Mouse (Mus musculus): Measurements from ENCODE around the gene Ddx5. TPM values are rescaled to one million over a fixed set of nuclear protein-coding genes. Genes with fewer than 3 reads are reported as not detected.
"Not testable (repeated sequence)": the region's sequence is repeated elsewhere in the genome, so short reads cannot be mapped to it uniquely, and the experiment has no call there.

Ddx5 gene
- 755 and 762 TPM in 2 replicates for total RNA-seq (2021)
- long read RNA-seq, experiment 1, transcript Ddx5-208 (12 exons, 3,593 nt) = minor isoform, 178 of 1,106 reads
- long read RNA-seq, experiment 1, transcript Ddx5-201 (13 exons, 3,559 nt) = major isoform, 570 of 1,106 reads
- long read RNA-seq, experiment 1, partial matches to known transcripts = 71 of 1,106 reads
- long read RNA-seq, experiment 1, other reads (novel, unspliced or antisense) = 287 of 1,106 reads
- long read RNA-seq, experiment 2, transcript Ddx5-201 (13 exons, 3,559 nt) = major isoform, 290 of 771 reads
- long read RNA-seq, experiment 2, transcript Ddx5-208 (12 exons, 3,593 nt) = minor isoform, 187 of 771 reads
- long read RNA-seq, experiment 2, partial matches to known transcripts = 48 of 771 reads
- long read RNA-seq, experiment 2, other reads (novel, unspliced or antisense) = 246 of 771 reads

DNA sequence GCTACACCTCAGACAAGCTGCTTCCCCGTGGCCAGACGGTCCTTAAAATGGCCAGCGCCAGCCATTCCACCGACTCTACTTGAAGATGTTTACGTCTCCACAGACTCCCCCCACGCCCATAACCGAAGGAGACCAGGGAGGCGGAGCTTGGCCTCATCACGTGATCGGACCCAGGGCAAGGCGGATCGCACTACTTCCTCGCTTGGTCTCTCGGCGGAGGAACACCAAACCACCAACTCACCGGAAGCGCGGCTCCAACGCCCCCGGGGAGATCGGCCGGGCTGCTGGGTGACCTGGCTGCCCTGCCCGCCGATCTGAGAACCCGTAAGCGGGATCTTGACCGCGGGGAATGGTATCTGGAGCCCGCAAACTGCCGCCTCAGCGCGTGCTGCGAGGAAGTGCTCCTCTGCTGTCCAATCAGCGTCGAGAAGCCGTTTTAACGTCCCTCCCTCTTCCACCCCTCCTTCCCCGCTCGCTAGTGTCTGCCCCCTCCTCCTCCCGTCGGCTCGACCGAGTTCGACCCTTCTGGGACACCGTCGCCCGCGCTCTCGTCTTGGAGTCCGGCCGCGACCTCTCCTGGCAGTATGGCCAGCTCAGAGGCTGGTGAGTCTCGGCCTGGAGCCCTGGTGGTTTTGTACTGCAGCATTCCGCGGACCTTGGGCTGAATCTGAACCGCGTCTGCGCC, at the start of gene Ddx5, which contains the start of gene Cep95:
Gene Ddx5 (minus strand): TSS at position 411 of the 685 bp plus-strand sequence.
Gene Cep95 (plus strand): TSS at position 478 of the 685 bp plus-strand sequence.
- DNase-seq = peak; percentile 98

DNA sequence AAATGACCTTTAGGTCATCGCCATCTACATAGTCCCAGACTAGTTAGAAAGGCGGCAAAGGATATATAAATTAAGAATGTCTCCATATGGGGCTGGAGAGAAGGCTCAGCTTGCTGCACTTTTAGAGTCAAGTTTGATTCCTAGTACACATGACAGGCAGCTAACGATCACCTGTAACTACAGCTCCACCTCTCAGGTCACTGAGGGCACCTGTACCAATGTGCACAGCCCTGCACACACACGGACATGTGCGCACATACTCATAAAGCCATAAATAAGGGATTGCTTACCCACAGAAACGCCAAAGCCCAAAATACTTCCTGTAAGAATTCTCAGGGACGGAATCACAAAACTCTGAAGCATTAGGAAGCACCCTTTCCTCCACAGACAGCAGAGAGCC, 39.1 kb upstream of the Ddx5 start:
- no peak for DNase-seq

DNA sequence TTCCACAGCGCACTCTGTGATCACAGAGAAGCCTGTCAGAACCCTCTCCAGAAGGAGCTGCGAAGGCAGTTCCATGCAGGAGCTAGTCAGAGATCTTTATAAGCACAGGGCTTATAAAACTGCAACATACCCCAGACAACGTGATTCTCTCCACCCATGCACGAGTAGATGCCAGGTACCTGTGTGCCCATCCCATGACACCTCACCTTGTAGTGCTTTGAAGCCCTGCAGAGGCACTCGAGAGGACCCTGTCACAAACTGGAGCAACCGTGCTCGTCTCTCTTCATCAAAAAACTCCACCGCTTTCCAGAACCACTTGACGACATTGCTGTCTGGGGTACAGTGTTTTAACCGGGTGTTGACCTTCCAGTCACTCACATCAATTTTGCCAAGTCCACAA, 35.4 kb upstream of the Ddx5 start:
- DNase-seq = no peak

DNA sequence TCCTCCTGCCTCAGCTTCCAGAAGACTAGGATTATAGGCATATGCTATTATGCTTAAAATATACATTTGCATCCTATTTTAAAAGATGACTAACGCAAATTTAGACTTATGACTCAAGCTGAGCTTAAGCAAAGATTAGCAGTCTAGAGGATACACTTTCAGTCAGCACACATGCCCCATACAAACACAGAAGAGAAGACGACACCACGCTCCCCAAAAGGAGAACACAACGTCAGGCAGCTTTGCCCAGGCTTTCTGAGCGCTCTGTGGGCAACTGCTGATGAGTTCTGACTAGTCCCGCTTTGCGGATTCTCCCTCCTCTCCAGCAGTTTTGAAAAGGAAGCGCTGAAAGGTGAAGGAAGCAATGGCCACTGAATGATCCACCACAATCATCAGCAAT, 34.8 kb upstream of the Ddx5 start:
- DNase-seq = no peak

DNA sequence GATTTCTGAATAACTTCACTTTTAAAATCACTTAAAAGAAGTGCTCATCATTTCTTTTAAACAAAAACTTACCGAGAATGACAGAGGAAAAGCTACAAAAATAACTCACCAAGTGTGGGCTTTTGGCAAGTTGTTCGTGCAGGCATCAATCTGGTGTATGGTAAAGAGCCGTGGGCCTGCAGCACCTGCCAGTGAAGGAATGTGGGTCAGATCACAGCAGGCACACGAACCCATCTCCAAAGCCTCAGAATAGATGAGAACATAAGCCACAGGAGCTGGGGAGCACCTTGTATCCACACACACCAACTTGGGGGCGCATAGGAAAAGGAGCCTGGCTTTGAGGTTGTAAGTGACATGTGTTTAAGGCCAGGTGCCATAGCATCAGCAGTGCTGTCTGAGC, 33.9 kb upstream of the Ddx5 start:
- DNase-seq = no peak

DNA sequence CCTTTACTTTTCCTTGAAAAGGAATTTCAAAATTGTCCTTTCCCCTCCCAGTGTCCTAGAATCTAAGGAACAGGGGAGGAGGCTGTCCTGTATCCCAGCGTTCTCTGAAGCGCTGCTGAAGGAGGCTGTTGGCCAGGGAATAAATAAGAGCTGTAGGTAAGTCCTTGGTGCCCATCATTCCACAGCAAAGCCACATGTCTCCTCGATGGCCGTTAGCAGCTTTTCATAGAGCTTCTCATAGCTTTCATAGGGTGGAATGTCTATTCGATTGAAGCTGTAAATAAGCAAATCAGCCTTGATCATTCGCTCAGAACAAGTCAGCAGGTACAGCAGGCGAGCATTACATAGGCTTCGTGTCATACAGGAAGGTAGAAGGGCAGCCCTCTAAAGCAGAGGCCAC, 33.5 kb upstream of the Ddx5 start:
- DNase-seq = no peak

DNA sequence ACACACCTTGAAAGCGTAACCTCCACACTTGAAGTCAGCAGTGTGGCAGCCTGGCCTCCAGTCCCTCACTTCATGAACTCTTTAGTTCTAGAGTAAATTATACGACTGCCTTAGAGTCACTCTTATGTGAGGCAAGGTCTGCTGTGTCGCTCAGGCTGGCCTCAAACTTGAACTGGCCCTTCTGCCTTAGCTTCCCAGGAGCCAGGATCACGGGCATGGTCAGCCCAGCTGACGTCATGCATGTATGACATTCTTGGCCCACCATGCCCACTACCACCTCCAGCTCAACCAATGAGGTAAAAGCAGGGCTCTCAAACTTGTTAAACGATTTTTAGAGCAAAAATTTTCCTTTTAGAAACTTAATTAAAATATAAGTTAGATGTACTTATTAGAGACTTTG, 32.4 kb upstream of the Ddx5 start:
- no peak for DNase-seq

DNA sequence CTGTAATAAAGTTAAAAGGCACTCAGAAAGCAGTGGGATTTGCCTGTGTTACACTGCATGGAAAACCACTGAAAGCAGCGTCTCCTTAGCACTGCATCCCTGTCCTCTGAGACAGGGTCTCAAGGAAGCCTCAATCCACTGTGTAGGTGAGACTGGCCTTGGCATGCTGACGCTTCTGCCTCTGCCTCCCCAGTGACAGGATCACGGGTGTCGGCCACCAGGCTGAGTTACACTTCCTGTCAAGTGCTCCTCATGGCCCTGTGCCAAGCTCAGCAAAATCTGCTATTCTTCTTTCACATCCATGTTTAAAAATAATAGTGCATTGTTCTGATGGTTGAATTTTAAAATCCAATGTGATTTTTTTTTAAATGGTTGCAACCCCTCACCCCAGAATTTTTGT, 32.0 kb upstream of the Ddx5 start:
- DNase-seq = peak; percentile 68

DNA sequence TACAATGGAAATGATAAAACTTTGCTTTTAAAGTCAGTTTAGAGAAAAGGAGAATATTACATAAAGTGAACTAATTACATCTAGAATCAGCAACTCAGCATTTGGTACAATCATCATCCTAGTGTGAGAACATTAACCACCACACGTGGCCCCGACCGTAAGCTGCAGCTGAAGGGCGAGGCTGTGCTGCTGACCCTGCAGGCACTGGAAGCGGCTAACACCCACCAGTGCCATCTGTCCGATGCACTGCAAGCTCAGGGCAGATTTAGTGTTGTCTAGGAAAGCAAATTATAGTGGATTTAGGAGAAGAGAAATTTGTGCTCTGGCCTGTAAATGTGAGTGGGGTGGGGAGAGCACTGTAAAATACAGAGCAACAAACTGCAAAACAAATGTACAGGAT, 31.3 kb upstream of the Ddx5 start:
- DNase-seq = no peak

DNA sequence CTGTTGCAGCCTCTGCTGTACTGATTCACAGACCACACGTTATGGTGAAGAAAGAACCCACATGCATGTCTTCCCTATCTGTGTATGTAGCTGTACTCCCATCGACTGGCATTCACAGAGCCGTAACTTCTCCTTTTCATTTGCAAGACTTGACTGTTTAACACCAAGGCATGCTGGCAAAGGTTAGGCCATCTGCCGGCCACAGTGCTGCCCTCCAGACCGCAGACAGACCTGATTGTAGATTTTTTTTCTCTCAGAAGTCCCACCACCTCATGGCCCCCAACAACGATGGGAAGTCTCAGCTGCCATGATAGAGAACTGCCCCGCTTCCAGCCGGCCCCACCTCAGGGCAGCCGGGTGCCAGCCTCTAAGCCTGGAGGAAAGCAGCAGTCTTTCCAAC, 30.6 kb upstream of the Ddx5 start:
- no peak for DNase-seq

DNA sequence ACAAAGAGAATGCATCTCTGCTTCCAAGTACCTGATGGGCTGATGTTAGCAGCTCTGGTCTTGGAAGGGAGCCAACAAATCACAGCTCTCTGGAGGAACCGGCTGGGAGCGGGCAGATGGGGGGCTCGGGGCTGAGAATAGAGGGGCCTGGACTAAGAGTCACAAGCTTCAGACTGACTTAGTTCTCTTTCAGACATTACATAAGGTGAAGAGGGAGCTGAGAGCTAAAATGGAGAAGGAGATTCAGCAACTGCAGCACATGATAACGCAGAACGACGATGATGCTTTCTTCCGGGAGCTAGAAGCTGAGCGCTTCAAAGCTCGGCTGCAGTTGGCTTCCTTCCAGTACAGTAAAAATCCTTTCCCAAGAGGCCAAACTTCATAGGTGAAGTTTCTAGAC, 29.4 kb upstream of the Ddx5 start:
- peak; percentile 34 for DNase-seq

DNA sequence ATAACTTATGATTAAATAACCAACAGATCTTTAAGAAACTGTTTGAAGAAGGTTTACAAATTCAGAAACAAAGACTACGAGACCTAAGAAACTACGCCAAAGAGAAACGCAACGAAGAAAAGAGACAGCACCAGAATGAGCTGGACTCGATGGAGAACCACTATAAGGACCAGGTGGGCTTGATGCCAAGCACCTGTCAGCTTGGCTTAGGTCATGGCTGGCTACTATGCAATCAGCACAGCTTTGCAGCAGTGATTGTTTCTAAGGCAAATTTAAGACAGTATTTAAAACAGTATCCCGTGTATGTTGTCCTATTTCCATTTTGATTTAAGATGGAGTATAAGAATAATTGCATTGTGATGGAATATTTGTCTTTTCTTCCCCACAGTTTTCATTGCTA, 28.8 kb upstream of the Ddx5 start:
- DNase-seq = no peak

DNA sequence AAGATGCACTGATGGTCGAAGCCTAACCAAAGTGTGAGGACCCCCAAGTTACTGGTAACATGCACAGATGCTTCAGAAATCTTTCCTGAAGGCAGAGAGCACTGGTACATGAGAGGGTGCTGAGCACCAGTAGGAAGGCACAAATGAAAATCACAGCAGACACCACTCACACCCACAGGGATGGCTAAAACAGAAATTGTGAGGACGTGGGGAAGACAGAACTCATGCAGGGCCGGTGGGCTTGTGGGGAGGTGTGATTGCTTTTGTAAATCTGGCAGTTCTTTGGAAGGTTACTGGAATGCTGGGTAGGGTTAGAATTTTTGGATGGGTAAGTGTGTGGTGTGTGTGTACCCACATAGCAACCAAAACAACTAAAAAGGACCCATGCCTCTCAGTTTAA, 28.2 kb upstream of the Ddx5 start:
- no peak for DNase-seq

DNA sequence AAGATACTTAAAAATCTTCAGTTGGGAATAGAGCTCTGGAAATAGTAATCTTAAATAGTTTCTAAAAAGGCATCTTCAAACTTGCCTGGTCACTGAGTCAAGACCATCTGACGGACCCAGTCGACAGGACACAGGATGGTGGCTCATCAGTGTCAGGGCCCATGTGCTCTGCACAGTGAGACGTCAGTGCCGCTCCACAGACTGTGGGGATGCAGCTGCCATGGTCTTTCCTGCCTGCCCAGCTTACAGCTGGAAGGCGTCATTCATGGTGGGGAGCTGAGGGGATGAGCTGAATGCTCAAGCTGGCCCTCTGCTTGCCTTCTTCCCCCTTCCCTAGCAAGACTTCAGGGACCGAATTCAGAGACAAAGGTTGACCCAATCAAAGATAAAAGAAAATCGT, 27.3 kb upstream of the Ddx5 start:
- DNase-seq = no peak

DNA sequence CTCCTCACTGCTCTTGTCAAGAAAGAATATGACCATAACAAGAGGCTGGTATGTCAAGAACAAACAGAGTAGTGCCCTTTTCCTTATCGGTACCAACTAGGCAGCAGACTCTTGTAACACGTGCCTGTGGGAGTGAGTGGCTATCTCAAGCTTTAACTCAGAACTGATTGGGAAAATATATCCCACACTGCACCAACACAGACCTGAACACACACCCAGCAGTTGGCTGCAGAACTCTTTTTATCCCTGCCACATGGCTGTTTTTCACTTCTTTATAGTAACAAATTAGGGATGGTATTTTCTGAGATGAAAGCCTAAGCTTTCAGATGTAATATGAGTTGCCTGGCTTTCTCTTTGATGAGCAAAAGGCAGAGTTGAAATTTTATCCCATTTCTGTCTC, 26.8 kb upstream of the Ddx5 start:
- DNase-seq = no peak

DNA sequence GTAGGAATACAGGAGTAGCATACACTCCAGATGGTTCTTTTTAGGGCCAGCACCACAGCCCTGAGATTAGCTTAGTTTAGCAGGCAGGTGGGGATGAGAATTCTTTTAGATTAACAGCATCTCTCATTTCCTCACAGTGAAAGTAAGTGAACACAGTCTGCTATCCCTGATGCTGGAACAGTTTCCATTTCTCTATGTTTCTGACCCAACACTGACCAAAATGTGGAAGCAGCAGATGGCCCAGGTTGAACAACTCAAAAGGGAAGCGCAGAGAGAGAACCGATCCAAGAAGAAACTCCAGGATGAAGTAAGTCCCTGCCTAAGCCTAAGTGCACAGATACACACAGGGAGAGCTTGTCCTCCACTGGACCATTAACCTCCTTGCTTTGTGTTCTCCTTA, 26.3 kb upstream of the Ddx5 start:
- no peak for DNase-seq

DNA sequence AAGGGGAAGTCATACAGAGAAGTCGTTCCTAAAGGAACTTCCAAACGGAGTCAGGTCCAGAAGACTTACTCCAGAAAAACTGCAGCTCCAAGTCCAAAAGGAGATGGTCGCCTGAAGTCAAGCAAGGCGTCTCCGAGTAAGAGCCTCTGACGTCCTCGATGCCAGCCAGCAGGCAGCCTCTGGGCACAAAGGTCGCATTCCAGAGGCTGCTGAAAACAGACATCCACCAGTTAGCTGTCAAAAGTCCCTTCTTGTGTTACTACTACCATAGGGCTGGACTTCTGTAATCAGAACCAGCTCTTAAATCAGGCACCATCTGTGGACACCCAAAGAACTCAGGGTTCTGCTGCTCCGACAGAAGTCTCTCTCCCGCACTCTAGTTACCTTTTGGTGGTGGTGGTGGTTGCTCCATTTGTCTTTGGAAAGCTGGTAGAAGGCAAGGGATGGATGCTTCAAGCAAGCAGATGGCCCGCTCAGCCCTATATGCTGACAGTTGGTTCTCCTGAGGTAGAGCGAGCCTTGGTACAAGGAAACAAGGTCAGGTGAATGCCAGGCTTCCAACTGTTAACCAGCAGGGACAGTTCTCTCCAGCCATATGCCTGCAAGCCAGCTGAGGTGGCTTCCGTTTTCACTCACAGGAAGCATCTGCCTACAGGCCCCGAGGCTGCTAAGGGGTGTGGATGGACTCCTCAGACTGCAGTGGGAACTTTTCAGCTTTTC, 25.8 kb upstream of the Ddx5 start:
- no peak for DNase-seq

DNA sequence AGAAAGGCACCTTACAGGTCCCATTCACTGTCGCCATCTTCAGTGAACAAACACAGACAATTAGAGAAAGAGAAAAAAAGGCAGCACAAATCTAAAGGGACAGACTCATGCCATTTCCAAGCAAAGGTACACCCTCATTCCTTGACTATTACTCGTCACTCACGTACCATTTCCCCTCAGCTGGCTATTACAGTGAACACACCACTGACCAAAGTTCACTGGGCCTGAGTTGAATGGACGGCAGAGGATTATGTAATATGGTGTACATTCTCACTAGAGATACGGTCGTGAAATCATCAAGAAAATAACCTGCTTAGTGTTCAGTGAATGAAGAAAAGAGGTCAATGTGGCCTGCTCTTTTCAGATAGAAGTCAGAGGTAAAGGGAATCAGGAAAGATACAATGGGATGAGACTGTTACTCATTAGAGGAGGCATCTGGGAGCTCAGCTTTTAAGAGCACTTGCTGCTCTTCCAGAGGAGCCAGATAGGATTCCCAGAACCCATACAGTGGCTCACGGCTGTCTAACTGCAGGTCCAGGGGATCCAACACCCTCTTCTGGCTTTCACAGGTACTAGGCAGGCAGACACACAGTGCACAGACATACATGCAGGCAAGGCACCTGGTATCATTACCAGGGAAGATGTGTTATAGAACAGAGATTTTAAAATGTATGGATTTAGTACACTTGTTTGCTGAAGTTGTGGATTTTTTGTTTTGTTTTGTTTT, 23.6 kb upstream of the Ddx5 start:
- DNase-seq = no peak

DNA sequence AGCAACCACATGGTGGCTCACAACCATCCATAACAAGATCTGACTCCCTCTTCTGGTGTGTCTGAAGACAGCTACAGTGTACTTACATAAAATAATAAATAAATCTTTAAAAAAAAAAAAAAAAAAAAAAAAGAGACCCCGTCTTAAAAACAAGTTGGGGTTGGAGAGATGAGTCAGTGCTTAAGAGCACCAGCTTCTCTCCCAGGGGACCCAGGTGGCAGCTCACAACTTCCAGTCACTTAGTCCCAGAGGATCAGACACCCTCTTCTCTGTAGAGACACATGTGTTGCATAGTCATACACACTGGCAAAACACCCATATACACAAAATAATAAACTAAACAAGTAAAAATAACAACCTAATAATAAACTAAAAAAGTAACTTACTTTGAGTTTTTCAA, 18.5 kb upstream of the Ddx5 start:
- DNase-seq = not testable (repeated sequence)

DNA sequence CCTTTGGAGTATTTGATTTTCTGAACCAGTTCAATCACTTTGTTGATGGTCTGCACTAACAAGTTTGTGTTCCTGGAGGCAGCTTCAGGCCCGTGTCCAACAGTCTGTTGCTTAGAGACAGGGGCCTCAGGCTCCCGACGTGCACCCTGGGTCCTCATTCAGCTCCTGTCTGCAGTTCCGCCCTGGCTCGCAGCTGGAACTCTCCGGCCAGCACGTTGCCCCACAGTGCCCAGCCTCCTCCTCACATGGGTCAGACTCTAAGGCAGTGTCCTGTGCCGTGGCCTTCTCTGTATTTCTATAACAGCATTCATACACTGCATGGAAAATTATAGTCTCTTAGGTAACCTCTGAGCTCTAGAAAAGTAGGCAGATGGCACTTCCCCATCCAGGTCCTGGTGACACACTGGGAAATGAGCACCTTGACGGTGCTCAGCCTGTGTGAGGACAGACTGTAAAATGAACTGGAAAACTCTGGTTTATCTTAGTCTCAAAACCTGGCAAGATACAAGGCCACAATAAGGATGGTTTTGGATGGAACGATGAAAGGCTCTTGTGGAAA, 13.2 kb upstream of the Ddx5 start:
- no peak for DNase-seq

DNA sequence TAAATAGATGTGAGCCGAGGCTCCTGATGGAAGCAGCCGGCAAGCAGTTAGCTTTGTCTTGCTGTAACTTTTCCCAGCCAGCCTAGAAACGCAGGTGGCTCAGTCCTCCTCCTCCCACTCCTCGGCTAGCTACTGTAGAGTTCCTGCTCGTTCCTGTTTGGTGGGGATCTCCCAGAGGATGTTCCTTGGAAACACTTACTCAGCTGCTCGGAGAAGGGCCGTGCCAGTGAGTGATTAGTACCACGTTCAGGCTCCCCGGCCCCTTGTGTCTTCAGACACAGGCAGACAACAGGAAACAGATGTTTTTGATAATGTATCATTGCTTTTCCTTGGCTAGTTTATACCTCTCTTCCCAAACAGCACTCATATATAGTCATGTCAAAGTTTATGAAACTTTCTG, 6.7 kb upstream of the Ddx5 start:
- DNase-seq = no peak

DNA sequence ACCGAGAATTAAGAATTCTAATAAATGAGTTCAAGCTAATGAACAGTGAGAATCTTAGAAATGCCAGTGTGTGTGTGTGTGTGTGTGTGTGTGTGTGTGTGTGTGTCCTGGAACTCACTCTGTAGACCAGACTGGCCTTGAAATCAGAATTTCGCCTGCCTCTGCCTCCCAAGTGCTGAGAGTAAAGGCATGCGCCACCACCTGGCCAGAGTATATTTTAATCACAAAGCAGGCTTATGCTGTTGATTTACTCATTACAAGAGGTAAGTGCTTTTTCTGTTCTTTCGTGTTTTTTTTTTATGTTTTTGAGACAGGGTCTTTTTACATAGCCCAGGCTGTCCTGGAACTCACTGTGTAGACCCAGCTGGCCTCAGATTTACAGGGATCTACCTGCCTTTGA, 4.9 kb upstream of the Ddx5 start:
- DNase-seq = no peak

Measured in adrenal gland, postnatal 14 days (tissue).